Mouse (Mus musculus): Measurements from ENCODE around the gene Hopx.

GRCm38 (mm10) chr5:77100691-77101090, 14.2 kb downstream of the Hopx start:
- TF ChIP-seq GATA1 (IDR thresholded peaks at IDR 0.05; ENCODE audit: low read length) (no peak), TAL1 (IDR thresholded peaks at IDR 0.05; ENCODE audit: low read length) (no peak)
